Mouse (Mus musculus) gastrocnemius, adult 8-10 months (tissue): ENCODE measurements around the gene N4bp1. TPM values are rescaled to one million over a fixed set of nuclear protein-coding genes. Genes with fewer than 3 reads are reported as not detected.

Experiments
- DNase-seq, 2 experiments: peaks; one replicate each; pipeline ENCODE4 v3.0.0; 2022; ENCODE audit warnings: low spot score in 2 of 2
- total RNA-seq, 4 experiments: library from RNA; stranded (reverse); gene quantifications; 2 replicates each; pipeline ENCODE4 v1.2.4; 2022

Gene N4bp1
- total RNA-seq, 4 experiments from 2014 or later, result 16.6 to 18.9 (median 18.1) TPM

DNA sequence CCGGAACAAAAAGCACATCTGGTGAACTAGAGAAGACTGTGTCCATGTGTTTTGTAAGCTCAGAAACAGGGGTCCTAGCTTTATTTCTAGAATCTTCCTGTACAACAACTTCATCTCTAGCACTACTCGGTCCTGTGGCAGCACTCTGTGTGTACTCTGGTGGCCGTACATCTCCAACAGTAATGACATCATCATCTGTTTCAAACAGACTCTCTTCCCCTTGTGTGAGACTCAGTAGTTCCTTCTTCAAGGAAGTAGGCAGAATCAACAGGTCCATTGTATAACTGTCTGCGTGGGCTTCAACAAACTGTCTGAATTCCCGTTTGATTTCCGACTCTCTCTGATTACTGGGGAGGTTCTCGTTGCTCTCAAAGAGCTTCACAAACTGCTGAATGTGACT lies 23.5 kb downstream of the N4bp1 start:
- DNase-seq, result no peak

GRCm38 (mm10) chr8:86856248-86856647 lies 28.8 kb downstream of the N4bp1 start:
- no peak for DNase-seq

- no peak for DNase-seq
Measured at GRCm38 (mm10) chr8:86854686-86855085, 30.4 kb downstream of the N4bp1 start.

DNA sequence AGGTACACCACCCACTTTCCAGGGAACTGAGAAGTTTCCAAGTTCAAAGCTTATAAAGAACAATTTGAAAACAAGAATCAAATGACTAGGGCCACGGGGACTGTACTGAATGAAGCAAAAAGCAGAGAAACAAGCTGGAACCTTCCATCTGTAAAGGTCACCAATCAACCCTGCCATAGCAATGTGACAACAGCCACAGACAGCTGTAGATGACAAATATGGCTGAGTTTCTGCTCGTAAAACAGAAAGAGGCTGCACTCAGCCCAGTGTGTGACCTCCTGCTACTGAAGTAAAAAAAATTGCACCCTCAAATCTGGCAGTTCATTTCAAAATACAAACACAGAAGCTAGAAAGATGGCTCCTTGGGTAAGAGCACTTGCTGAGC lies 31.1 kb downstream of the N4bp1 start:
- no peak for DNase-seq

GRCm38 (mm10) chr8:86853266-86853988 lies 31.6 kb downstream of the N4bp1 start:
- no peak for DNase-seq

DNA sequence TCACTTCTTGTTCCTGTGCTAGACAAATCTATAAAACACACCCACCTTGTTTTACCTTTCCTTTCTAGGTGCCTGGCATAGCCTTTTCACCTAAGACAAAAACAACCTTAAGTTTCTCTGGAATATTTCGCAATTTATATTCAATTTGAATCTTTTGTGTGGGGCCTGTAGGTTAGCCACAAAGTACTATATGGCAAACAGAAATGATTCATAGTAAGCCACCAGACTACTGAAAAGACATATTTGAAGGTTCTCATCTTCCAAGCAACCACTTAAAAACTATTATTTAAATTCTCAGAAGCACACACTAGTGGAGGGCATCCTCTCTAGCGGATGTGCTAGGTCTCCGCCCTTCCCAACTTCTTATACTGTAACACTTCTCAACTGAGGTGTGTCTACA lies 32.6 kb downstream of the N4bp1 start:
- DNase-seq, result no peak

GRCm38 (mm10) chr8:86848876-86849275 lies 36.2 kb downstream of the N4bp1 start:
- no peak for DNase-seq

- DNase-seq, result no peak
Measured at GRCm38 (mm10) chr8:86848401-86848800, 36.7 kb downstream of the N4bp1 start.

DNA sequence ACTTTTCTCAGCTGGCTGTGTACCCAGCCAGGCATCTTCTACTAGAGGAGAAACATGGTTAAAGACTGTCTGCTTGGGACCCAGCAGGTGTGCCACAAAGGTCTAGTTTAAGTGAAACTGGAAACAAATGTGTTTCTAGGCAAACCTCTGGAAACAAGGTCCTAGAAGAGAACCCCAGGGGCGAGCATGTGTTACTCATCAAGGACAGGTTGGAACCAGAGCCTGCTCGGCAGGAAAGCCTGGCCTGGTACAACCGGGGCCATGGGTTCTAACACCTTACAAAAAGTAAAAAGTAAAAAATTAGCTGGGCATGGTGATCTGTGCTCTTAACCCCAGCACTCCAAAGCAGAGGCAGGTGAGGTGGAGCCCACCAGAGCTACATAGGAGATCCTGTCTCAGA lies 38.0 kb downstream of the N4bp1 start:
- DNase-seq, result no peak

DNA sequence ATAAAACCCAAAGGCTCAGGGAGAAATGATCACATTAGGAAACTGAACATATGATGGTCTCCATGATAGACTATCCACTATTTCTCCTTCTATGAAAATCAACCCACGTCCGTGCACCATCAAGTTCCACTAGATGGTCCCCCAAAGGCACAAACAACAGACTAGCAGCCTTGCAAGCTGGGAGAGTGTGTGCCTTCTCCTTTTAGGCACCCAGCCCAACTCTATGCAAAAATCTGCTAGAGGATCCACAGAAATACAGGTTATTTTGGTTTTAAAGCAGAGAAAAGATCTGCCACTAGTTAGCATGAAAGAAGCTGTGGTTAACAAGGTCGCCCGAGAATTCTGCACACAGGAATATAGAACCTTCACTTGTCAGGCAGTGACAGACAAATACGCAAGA lies 39.2 kb downstream of the N4bp1 start:
- no peak for DNase-seq

GRCm38 (mm10) chr8:86844856-86845255 lies 40.2 kb downstream of the N4bp1 start:
- DNase-seq, result no peak

DNA sequence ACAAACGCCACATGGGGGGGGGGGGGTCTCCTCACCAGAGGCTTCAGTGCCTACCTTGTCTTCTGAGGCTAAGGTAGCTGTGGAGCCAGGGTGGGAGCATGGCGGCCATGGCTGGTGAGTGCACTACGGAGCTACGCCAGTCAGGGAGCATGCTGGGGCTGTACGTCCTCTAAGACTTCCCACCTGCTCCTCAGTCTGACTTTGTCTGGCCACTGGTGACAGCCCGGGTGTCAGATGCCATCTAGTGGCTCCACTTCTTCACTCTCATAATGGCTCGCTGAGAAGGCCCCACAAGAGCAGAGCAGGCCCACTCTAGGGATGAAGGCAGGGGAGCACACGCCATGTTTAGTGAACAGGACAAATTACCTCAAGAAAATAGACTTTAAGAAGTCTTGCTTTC lies 41.2 kb downstream of the N4bp1 start:
- peak in 1 of 2 experiments; percentile 24 for DNase-seq

DNA sequence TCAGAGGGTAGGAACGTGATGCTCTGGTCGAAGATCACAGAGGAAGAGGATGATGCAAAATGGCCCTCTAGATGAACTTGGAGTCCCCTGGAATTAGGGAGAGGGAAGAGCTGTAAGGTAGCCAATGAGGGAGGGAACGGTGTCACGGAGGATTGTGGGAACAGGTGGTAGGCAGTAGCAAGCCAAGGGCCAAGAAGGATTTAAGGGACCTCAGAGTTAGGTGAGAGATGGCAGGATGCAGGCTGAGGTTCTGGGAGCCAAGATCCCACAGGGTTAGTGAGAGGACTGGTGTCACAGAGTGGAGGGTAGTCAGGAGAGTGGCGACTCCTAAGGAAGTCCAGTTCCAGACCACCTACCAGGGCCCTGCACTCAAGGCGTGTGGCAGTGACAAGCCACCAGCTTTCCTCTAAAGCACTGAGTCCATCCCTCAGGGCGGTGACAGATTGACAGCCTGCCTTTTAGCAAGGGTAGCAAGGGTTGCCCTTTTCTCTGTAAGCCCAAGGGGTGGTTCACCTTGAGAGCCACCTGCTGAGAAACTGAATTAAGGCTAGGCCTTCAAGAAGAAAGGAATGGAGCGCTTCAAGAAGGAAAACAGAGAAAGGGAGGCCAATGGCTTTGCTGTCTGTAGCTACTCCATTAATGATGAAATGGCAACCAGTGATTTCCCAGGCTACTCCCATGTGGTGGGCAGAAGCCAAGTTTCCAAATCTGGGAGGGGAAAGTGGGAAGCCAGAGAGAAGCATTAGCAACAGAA lies 43.3 kb downstream of the N4bp1 start:
- no peak for DNase-seq

DNA sequence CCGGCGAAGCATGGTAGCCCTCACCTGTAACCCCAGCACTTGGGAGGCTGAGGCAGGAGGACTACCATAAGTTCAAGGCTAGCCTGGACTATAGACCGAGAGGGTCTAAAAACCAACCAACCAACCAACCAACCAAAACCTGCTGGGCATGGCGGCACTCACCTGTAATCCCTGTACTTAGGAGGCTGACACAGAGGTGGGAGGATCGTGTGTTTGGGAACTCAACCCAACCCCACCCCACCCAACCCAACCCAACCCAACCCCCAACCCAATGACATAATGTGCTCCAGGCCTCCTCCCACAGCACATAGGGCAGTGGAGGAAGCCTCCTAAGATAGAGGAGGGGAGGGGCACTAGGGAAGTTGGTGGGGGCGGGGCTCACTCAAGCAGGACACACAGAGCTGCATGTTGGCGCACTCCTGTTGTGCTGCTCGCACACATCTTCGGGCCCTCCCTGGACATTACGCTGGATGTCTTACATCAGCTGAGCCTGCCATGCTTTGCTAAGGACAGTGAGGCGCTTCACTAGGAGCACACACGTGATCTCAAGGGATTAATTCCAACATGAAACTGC lies 44.9 kb downstream of the N4bp1 start:
- DNase-seq, result no peak

- DNase-seq, result no peak
Measured at GRCm38 (mm10) chr8:86838707-86839438, 46.2 kb downstream of the N4bp1 start.

- no peak for DNase-seq
Measured at GRCm38 (mm10) chr8:86837234-86837633, 47.8 kb downstream of the N4bp1 start.

DNA sequence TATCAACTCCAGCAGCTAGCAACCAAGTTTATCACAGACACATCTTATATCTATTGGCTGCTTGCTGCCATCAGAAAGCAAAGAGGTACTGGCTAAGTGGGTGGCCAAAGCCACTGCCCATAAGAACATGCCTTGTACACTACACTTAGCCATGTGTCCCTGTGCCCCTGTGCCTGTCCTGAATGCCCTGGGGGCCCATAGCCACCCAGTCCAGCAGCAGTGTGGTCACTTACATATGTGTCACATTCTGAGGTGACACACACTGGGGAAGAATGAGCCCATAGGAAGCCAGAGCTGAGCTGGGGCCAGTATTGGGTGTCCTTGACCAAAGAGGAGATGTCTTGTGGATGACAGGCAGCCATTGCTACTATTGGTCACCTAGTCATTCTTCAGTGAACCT lies 49.2 kb downstream of the N4bp1 start:
- DNase-seq, result no peak

GRCm38 (mm10) chr8:86834496-86835260 lies 50.4 kb downstream of the N4bp1 start:
- DNase-seq, result no peak

- DNase-seq, result no peak
Measured at GRCm38 (mm10) chr8:86833937-86834336, 51.1 kb downstream of the N4bp1 start.

DNA sequence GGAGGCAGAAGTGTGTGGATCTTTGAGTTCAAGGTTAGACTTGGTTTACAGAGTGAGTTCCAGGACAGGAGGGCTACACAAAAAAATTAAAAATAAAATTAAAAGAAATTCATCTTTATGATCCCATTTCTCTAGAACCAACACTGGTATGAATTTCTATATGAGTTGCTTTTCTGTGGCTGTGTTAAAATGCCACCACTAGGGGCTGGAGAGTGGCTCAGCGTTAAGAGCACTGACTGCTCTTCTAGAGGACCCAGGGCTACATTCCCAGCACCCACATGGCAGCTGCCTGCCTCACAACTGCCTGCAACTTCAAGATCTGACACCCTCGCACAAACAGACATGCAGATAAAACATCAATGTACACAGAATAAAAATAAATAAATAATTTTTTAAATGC lies 56.1 kb downstream of the N4bp1 start:
- DNase-seq, result no peak

DNA sequence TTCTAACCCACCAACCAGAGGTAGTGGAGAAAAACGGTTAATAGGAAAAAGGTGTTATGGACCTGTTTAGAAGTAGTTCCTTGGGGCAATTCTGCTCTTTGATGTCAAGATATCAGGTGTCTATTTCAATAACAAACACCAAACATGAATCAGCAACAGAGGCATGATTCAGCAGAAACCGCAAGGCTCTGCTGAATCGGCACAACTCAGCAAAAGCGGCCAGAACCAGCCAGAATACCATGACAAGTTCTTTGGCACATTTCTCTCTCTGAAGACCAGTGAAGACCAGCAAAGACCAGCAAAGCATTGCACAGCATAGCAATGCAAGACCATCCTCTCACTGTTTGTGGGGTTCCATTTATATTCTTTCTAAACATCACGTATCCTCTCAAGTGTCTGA lies 57.9 kb downstream of the N4bp1 start:
- DNase-seq, result no peak
